ENCODE assay signal across 8 mouse cellular contexts in genomic region chr2:152827321-152828010, GRCm38 (mm10). TPM values are rescaled to one million over a fixed set of nuclear protein-coding genes. Genes with fewer than 3 reads are reported as not detected.
DNase-seq lines count a peak whose midpoint lies in the region; ATAC-seq lines count a peak whose summit lies in the region.

No protein-coding gene starts in this region.

- H3K36me3 ChIP-seq in hindbrain, embryonic 14.5 days (replicated peaks; ENCODE audit: control insufficient read depth, insufficient read depth), result peaks cover 15% of the 10 kb centered on the region; the same call in 1 of the 2 replicates

- H3K4me1 ChIP-seq in hindbrain, embryonic 14.5 days (replicated peaks; ENCODE audit: control insufficient read depth, insufficient read depth, low read length), result peaks cover 52% of the 10 kb centered on the region

- H3K4me3 ChIP-seq in hindbrain, embryonic 14.5 days (replicated peaks; ENCODE audit: low read length), result peak overlapping the region; percentile 66

- H3K9ac ChIP-seq in hindbrain, embryonic 14.5 days, result peak overlapping the region; percentile 94; the same call in 1 of the 2 replicates

- no peaks in the 10 kb centered on the region for H3K9me3 ChIP-seq in hindbrain, embryonic 14.5 days (ENCODE audit: control insufficient read depth, low read length)

- H3K4me2 ChIP-seq in hindbrain, embryonic 14.5 days (replicated peaks), result peak overlapping the region; percentile 77

- 82% methylated on average over 8 of the region's 8 CpGs for WGBS in hindbrain, embryonic 14.5 days

- peak; percentile 33 for DNase-seq in kidney, adult 9 months
- DNase-seq in kidney, postnatal 10 days, result no peak
- peak; percentile 57 for DNase-seq in ZHBTc4 (ENCODE audit: low read depth, low spot score)
- DNase-seq in hindbrain, embryonic 14.5 days (ENCODE audit: low spot score), result no peak
- peak; percentile 65 for DNase-seq in lung, postnatal 14 days
- DNase-seq in adrenal gland, adult 18-20 months (ENCODE audit: low spot score in 2 of 2), result no peak
- no peak for DNase-seq in yolk sac, embryonic 10.5 days (ENCODE audit: low spot score)
- DNase-seq in cerebellum, adult 8-10 months, result no peak

- no peak for ATAC-seq in hindbrain, embryonic 14.5 days (ENCODE audit: low FRiP score)

- H3K27me3 ChIP-seq in hindbrain, embryonic 14.5 days (ENCODE audit: control insufficient read depth, insufficient read depth, low read length), result no peaks in the 10 kb centered on the region

- H3K27ac ChIP-seq in hindbrain, embryonic 14.5 days, result no peak overlapping the region

RNA-seq across cellular contexts. Expression of gene Bcl2l1, which starts 4.1 kb away (rescaled TPM):
- 155 and 165 TPM in 2 replicates for polyA plus RNA-seq in hindbrain, embryonic 14.5 days (2014; fragmentation: Nextera tagmentation; extraction: Ambion mirVana)
- total RNA-seq in adrenal gland, adult 18-20 months (2021), result 10 to 100 TPM; 63.6 to 73.5 TPM

RNA-seq across cellular contexts. Expression of gene Tpx2, which starts 20.3 kb away (rescaled TPM):
- polyA plus RNA-seq in hindbrain, embryonic 14.5 days (2014; fragmentation: Nextera tagmentation; extraction: Ambion mirVana), result 17.2 and 20.1 TPM in 2 replicates
- 1 to 10 TPM; 1.2 to 2.3 TPM for total RNA-seq in adrenal gland, adult 18-20 months (2021)

Comparison
In these comparisons a context has a peak if more than half of its experiments do, and no peak if none do; other contexts are left out.
1. DNase-seq: peak in kidney, adult 9 months (single experiment), ZHBTc4 (single experiment) and lung, postnatal 14 days (single experiment); none in kidney, postnatal 10 days (single experiment), hindbrain, embryonic 14.5 days (single experiment), adrenal gland, adult 18-20 months (0 of 2), yolk sac, embryonic 10.5 days (single experiment) and cerebellum, adult 8-10 months (single experiment).